Mouse (Mus musculus) MEL (cell line): ENCODE results near the gene Igsf10. TPM values are rescaled to one million over a fixed set of nuclear protein-coding genes. Genes with fewer than 3 reads are reported as not detected.

Source experiments
- DNase-seq: peaks from one replicate; pipeline ENCODE4 v3.0.0; 2011; ENCODE audit warnings: low read depth, low spot score
- H3K27ac ChIP-seq: 2 replicates; pipeline ENCODE4 v1.5.1; 2012; ENCODE audit warnings: low read depth, mild to moderate bottlenecking, control low read depth, low read length, moderate library complexity; ENCODE audit not compliant: control insufficient read depth
- H3K27me3 ChIP-seq, 2 experiments: fragments of 150-350 bp in 1 of 2; sonication (generic) in 1 of 2; 2 replicates each; pipeline ENCODE4 v1.6.1; 2012; ENCODE audit warnings: low read length in 2 of 2, mild to moderate bottlenecking in 2 of 2, improper control_type of control experiment in 1 of 2, moderate library complexity in 1 of 2; ENCODE audit not compliant: insufficient read depth in 2 of 2, control insufficient read depth in 1 of 2
- H3K36me3 ChIP-seq, 2 experiments: 2 replicates each; pipeline ENCODE4 v1.6.1; 2012 to 2014; ENCODE audit warnings: low read length in 2 of 2, improper control_type of control experiment in 1 of 2, inconsistent platforms in 1 of 2, mild to moderate bottlenecking in 1 of 2; ENCODE audit not compliant: insufficient read depth in 2 of 2, control insufficient read depth in 1 of 2
- H3K4me1 ChIP-seq, 2 experiments: fragments of 150-350 bp in 1 of 2; sonication (generic) in 1 of 2; 2 replicates each; pipeline ENCODE4 v1.6.1; 2012; ENCODE audit warnings: low read length in 2 of 2, improper control_type of control experiment in 1 of 2, mild to moderate bottlenecking in 1 of 2; ENCODE audit not compliant: insufficient read depth in 2 of 2, control insufficient read depth in 1 of 2
- H3K4me3 ChIP-seq, 2 experiments: fragments of 150-350 bp in 1 of 2; sonication (generic) in 1 of 2; 2 replicates each; pipeline ENCODE4 v1.5.1; 2012; ENCODE audit warnings: low read depth in 2 of 2, low read length in 2 of 2, mild to moderate bottlenecking in 2 of 2, moderate library complexity in 2 of 2, control low read depth in 1 of 2, improper control_type of control experiment in 1 of 2; ENCODE audit not compliant: control insufficient read depth in 1 of 2, insufficient read depth in 1 of 2
- H3K79me2 ChIP-seq: 2 replicates; pipeline ENCODE4 v1.6.1; 2012; ENCODE audit warnings: mild to moderate bottlenecking, low read length, moderate library complexity; ENCODE audit not compliant: control insufficient read depth, poor library complexity, insufficient read depth
- H3K9ac ChIP-seq: 2 replicates; pipeline ENCODE4 v1.6.1; 2012; ENCODE audit warnings: low read depth, mild to moderate bottlenecking, control low read depth, low read length, moderate library complexity; ENCODE audit not compliant: control insufficient read depth, poor library complexity, severe bottlenecking
- H3K9me3 ChIP-seq: fragments of 150-350 bp; sonication (generic); replicated peaks from 2 replicates; pipeline ENCODE4 v1.6.1; 2012; ENCODE audit warnings: mild to moderate bottlenecking, low read length, improper control_type of control experiment, moderate library complexity; ENCODE audit not compliant: insufficient read depth
- CTCF ChIP-seq, 3 experiments: IDR thresholded peaks in 2 of 3; conservative IDR thresholded peaks in 1 of 3; 2 replicates each; pipeline ENCODE4 v1.5.1; 2011 to 2012; ENCODE audit warnings: low read length in 3 of 3, low read depth in 2 of 3, mild to moderate bottlenecking in 2 of 3, improper control_type of control experiment in 1 of 3, inconsistent platforms in 1 of 3, mixed read lengths in 1 of 3, moderate library complexity in 1 of 3; ENCODE audit not compliant: control insufficient read depth in 1 of 3, insufficient read depth in 1 of 3, poor library complexity in 1 of 3, severe bottlenecking in 1 of 3
- ELF1 ChIP-seq: IDR thresholded peaks from 2 replicates; pipeline ENCODE4 v1.6.1; 2014; ENCODE audit warnings: low read depth, mild to moderate bottlenecking, inconsistent platforms, low read length, improper control_type of control experiment, moderate library complexity
- GATA1 ChIP-seq: IDR thresholded peaks from 2 replicates; pipeline ENCODE4 v1.6.1; 2011; ENCODE audit warnings: low read depth, low read length, improper control_type of control experiment
- KAT2A ChIP-seq: conservative IDR thresholded peaks from 2 replicates; pipeline ENCODE4 v1.6.1; 2012; ENCODE audit warnings: low read depth, low read length, improper control_type of control experiment, inconsistent platforms
- MAZ ChIP-seq: IDR thresholded peaks from 2 replicates; pipeline ENCODE4 v1.6.1; 2012; ENCODE audit warnings: low read depth, mild to moderate bottlenecking, inconsistent platforms, low read length, improper control_type of control experiment
- MEF2A ChIP-seq: IDR thresholded peaks from 2 replicates; pipeline ENCODE4 v1.6.1; 2014; ENCODE audit warnings: low read depth, mild to moderate bottlenecking, inconsistent platforms, low read length, improper control_type of control experiment; ENCODE audit not compliant: poor library complexity, insufficient replicate concordance, severe bottlenecking; ENCODE audit errors: extremely low read depth
- NELFE ChIP-seq: IDR thresholded peaks from 2 replicates; pipeline ENCODE4 v1.6.1; 2011; ENCODE audit warnings: low read depth, low read length, improper control_type of control experiment
- POLR2A ChIP-seq, 2 experiments: IDR thresholded peaks; 2 replicates each; pipeline ENCODE4 v1.6.1; 2011 to 2012; ENCODE audit warnings: low read length in 2 of 2, mild to moderate bottlenecking in 2 of 2, control low read depth in 1 of 2, improper control_type of control experiment in 1 of 2, low read depth in 1 of 2, moderate library complexity in 1 of 2; ENCODE audit not compliant: control insufficient read depth in 1 of 2, insufficient read depth in 1 of 2, poor library complexity in 1 of 2
- POLR2AphosphoS2 ChIP-seq: IDR thresholded peaks from 2 replicates; pipeline ENCODE4 v1.6.1; 2011; ENCODE audit warnings: low read length, improper control_type of control experiment
- RCOR1 ChIP-seq: IDR thresholded peaks from 2 replicates; pipeline ENCODE4 v1.6.1; 2012; ENCODE audit warnings: low read depth, mild to moderate bottlenecking, inconsistent platforms, low read length, improper control_type of control experiment
- SIN3A ChIP-seq: IDR thresholded peaks from 2 replicates; pipeline ENCODE4 v1.6.1; 2012; ENCODE audit warnings: low read length, improper control_type of control experiment, inconsistent platforms
- TAL1 ChIP-seq: IDR thresholded peaks from 2 replicates; pipeline ENCODE4 v1.6.1; 2012; ENCODE audit warnings: mild to moderate bottlenecking, inconsistent platforms, low read length, moderate library complexity, mixed read lengths
- UBTF ChIP-seq: IDR thresholded peaks from 2 replicates; pipeline ENCODE4 v1.6.1; 2012; ENCODE audit warnings: low read depth, mild to moderate bottlenecking, inconsistent platforms, low read length, improper control_type of control experiment, moderate library complexity, borderline replicate concordance; ENCODE audit not compliant: insufficient read depth
- USF1 ChIP-seq: IDR thresholded peaks from 2 replicates; pipeline ENCODE4 v1.6.1; 2014; ENCODE audit warnings: low read depth, mild to moderate bottlenecking, inconsistent platforms, low read length, improper control_type of control experiment, moderate library complexity
- USF2 ChIP-seq, 2 experiments: IDR thresholded peaks; 2 replicates each; pipeline ENCODE4 v1.6.1; 2011 to 2012; ENCODE audit warnings: improper control_type of control experiment in 2 of 2, low read length in 2 of 2, borderline replicate concordance in 1 of 2, inconsistent platforms in 1 of 2, low read depth in 1 of 2, mild to moderate bottlenecking in 1 of 2; ENCODE audit not compliant: insufficient read depth in 1 of 2
- ZC3H11A ChIP-seq: IDR thresholded peaks from 2 replicates; pipeline ENCODE4 v1.6.1; 2012; ENCODE audit warnings: low read depth, mild to moderate bottlenecking, inconsistent platforms, low read length, improper control_type of control experiment
- ZKSCAN1 ChIP-seq: IDR thresholded peaks from 2 replicates; pipeline ENCODE4 v1.6.1; 2012; ENCODE audit warnings: low read depth, mild to moderate bottlenecking, inconsistent platforms, low read length, improper control_type of control experiment, moderate library complexity
- ZNF384 ChIP-seq: IDR thresholded peaks from 2 replicates; pipeline ENCODE4 v1.6.1; 2012; ENCODE audit warnings: low read depth, mild to moderate bottlenecking, inconsistent platforms, low read length, improper control_type of control experiment
- polyA plus RNA-seq, 2 experiments: library from polyadenylated mRNA; stranded (reverse) in 1 of 2; unstranded in 1 of 2; fragments of >175 nt in 1 of 2; fragments of >200 nt in 1 of 2; gene quantifications; 2 replicates each; pipeline versions ENCODE4 v1.2.1 to v1.2.4; 2012; ENCODE audit warnings: low replicate concordance in 2 of 2, low read depth in 1 of 2; ENCODE audit not compliant: insufficient read length in 2 of 2, insufficient read depth in 1 of 2, missing spikeins in 1 of 2
- total RNA-seq: library from RNA; depleted of rRNA; stranded (reverse); fragments of 300-350 nt; gene quantifications from 2 replicates; pipeline ENCODE4 v1.2.3, GENCODE M21; 2012

The Igsf10 gene
- total and polyA plus RNA-seq, 3 experiments, result not detected

- TF ChIP-seq ELF1, result no peak
- no peak for TF ChIP-seq RCOR1
- TF ChIP-seq MAZ, result no peak
- TF ChIP-seq ZC3H11A, result no peak
- TF ChIP-seq TAL1, result no peak
- no peak for TF ChIP-seq NELFE
- no peak for TF ChIP-seq USF1
- TF ChIP-seq MEF2A, result no peak
- TF ChIP-seq CTCF (IDR thresholded peaks at IDR 0.05 in 2 of 3, conservative IDR thresholded peaks at IDR 0.05 in 1 of 3; ENCODE audit: control insufficient read depth in 1 of 3, insufficient read depth in 1 of 3, low read depth in 2 of 3, low read length in 3 of 3, poor library complexity in 1 of 3, severe bottlenecking in 1 of 3), result no peak
- TF ChIP-seq POLR2A (IDR thresholded peaks at IDR 0.05; ENCODE audit: control insufficient read depth in 1 of 2, insufficient read depth in 1 of 2, low read depth in 1 of 2, low read length in 2 of 2, poor library complexity in 1 of 2), result no peak
- TF ChIP-seq KAT2A, result no peak
- TF ChIP-seq ZNF384, result no peak
- no peak for TF ChIP-seq POLR2AphosphoS2
- no peak for TF ChIP-seq USF2 (IDR thresholded peaks at IDR 0.05; ENCODE audit: borderline replicate concordance in 1 of 2, insufficient read depth in 1 of 2, low read depth in 1 of 2, low read length in 2 of 2)
- no peak for TF ChIP-seq ZKSCAN1
- no peak for TF ChIP-seq GATA1
- no peak for TF ChIP-seq SIN3A
- Histone ChIP-seq H3K27me3 (no peaks in the 10 kb centered on the region), H3K36me3 (no peaks in the 10 kb centered on the region), H3K79me2 (no peaks in the 10 kb centered on the region), H3K4me3 (no peak overlapping the region), H3K9ac (no peak overlapping the region), H3K4me1 (no peaks in the 10 kb centered on the region), H3K9me3 (no peaks in the 10 kb centered on the region), H3K27ac (no peak overlapping the region)
- no peak for DNase-seq
Observed at GRCm38 (mm10) chr3:59360102-59360501, 15.9 kb upstream of the Igsf10 start.

GRCm38 (mm10) chr3:59354156-59354555 is 10.0 kb upstream of the Igsf10 start:
- Histone ChIP-seq H3K4me3 (no peak overlapping the region), H3K79me2 (no peaks in the 10 kb centered on the region), H3K27me3 (no peaks in the 10 kb centered on the region), H3K4me1 (no peaks in the 10 kb centered on the region), H3K9ac (no peak overlapping the region), H3K9me3 (no peaks in the 10 kb centered on the region), H3K36me3 (no peaks in the 10 kb centered on the region), H3K27ac (no peak overlapping the region)
- TF ChIP-seq UBTF (no peak), ELF1 (no peak), GATA1 (no peak)
- no peak for DNase-seq
